Mouse (Mus musculus): Measurements from ENCODE around the gene Vars. TPM values are rescaled to one million over a fixed set of nuclear protein-coding genes. Genes with fewer than 3 reads are reported as not detected.
"Not testable (repeated sequence)": the region's sequence is repeated elsewhere in the genome, so short reads cannot be mapped to it uniquely, and the experiment has no call there.

Vars gene
- polyA plus RNA-seq (2015; fragmentation: Nextera tagmentation; extraction: Ambion mirVana) = 50.7 and 61.7 TPM in 2 replicates

- peak; percentile 92 for ATAC-seq
- H3K4me2 ChIP-seq (ENCODE audit: low read length) = peak within 1 kb of the TSS; percentile 99
- WGBS = under 1% methylated on average over 71 of the region's 83 CpGs
- H3K9me3 ChIP-seq (ENCODE audit: control insufficient read depth, low read length) = no peaks in the 10 kb centered on the region
- peak within 1 kb of the TSS; percentile 89 for H3K4me3 ChIP-seq (ENCODE audit: low read length)
- peak within 1 kb of the TSS; percentile 95 for H3K9ac ChIP-seq (ENCODE audit: low read depth, low read length)
- peaks cover 18% of the 10 kb centered on the region for H3K4me1 ChIP-seq (ENCODE audit: control insufficient read depth, insufficient read depth, low read depth, low read length)
- H3K36me3 ChIP-seq (ENCODE audit: control insufficient read depth, insufficient read depth, low read length) = peaks cover 13% of the 10 kb centered on the region
- H3K27me3 ChIP-seq (replicated peaks; ENCODE audit: control insufficient read depth, insufficient read depth, low read length) = no peaks in the 10 kb centered on the region
- H3K27ac ChIP-seq (ENCODE audit: low read depth, low read length) = peak within 1 kb of the TSS; percentile 98
These were observed at the start of gene Vars for GRCm38 (mm10) chr17:35000717-35001451. TSS of gene Vars (plus strand) at chr17:35000987.

GRCm38 (mm10) chr17:34951636-34952377 lies 49.0 kb upstream of the Vars start:
- Histone ChIP-seq H3K9me3 (ENCODE audit: control insufficient read depth, low read length) (no peaks in the 10 kb centered on the region), H3K27ac (ENCODE audit: low read depth, low read length) (peak overlapping the region; percentile 84), H3K4me3 (ENCODE audit: low read length) (peak overlapping the region; percentile 78), H3K9ac (ENCODE audit: low read depth, low read length) (peak overlapping the region; percentile 93), H3K4me1 (ENCODE audit: control insufficient read depth, insufficient read depth, low read depth, low read length) (peaks cover 11% of the 10 kb centered on the region), H3K36me3 (ENCODE audit: control insufficient read depth, insufficient read depth, low read length) (peaks cover 6% of the 10 kb centered on the region), H3K27me3 (replicated peaks; ENCODE audit: control insufficient read depth, insufficient read depth, low read length) (no peaks in the 10 kb centered on the region), H3K4me2 (ENCODE audit: low read length) (peak overlapping the region; percentile 64)
- under 1% methylated on average over 29 of the region's 29 CpGs for WGBS
- no peak; the same call in 1 of the 2 replicates for ATAC-seq

- H3K27me3 ChIP-seq (replicated peaks; ENCODE audit: control insufficient read depth, insufficient read depth, low read length) = no peaks in the 10 kb centered on the region
- H3K4me3 ChIP-seq (ENCODE audit: low read length) = peak overlapping the region; percentile 78
- H3K4me2 ChIP-seq (ENCODE audit: low read length) = peak overlapping the region; percentile 50
- H3K9ac ChIP-seq (ENCODE audit: low read depth, low read length) = peak overlapping the region; percentile 93
- H3K9me3 ChIP-seq (ENCODE audit: control insufficient read depth, low read length) = no peaks in the 10 kb centered on the region
- peaks cover 6% of the 10 kb centered on the region for H3K36me3 ChIP-seq (ENCODE audit: control insufficient read depth, insufficient read depth, low read length)
- H3K4me1 ChIP-seq (ENCODE audit: control insufficient read depth, insufficient read depth, low read depth, low read length) = peaks cover 11% of the 10 kb centered on the region
- whole genome bisulfite sequencing = 0% methylated on average over 23 of the region's 23 CpGs
- ATAC-seq = peak; percentile 88
- H3K27ac ChIP-seq (ENCODE audit: low read depth, low read length) = peak overlapping the region; percentile 84
These were observed 48.3 kb upstream of the Vars start for GRCm38 (mm10) chr17:34952378-34953040.

GRCm38 (mm10) chr17:34953258-34953657 lies 47.5 kb upstream of the Vars start:
- H3K4me2 ChIP-seq (ENCODE audit: low read length) = no peak overlapping the region; the same call in 1 of the 2 replicates
- WGBS = 91% methylated on average over 3 of the region's 3 CpGs
- no peak overlapping the region for H3K4me3 ChIP-seq (ENCODE audit: low read length)
- H3K27me3 ChIP-seq (replicated peaks; ENCODE audit: control insufficient read depth, insufficient read depth, low read length) = no peaks in the 10 kb centered on the region
- H3K9me3 ChIP-seq (ENCODE audit: control insufficient read depth, low read length) = no peaks in the 10 kb centered on the region
- no peak overlapping the region for H3K27ac ChIP-seq (ENCODE audit: low read depth, low read length)
- peaks cover 11% of the 10 kb centered on the region for H3K4me1 ChIP-seq (ENCODE audit: control insufficient read depth, insufficient read depth, low read depth, low read length)
- no peak for ATAC-seq
- H3K36me3 ChIP-seq (ENCODE audit: control insufficient read depth, insufficient read depth, low read length) = peaks cover 6% of the 10 kb centered on the region
- no peak overlapping the region for H3K9ac ChIP-seq (ENCODE audit: low read depth, low read length)

- no peak for ATAC-seq
- Histone ChIP-seq H3K27ac (ENCODE audit: low read depth, low read length) (no peak overlapping the region), H3K27me3 (replicated peaks; ENCODE audit: control insufficient read depth, insufficient read depth, low read length) (no peaks in the 10 kb centered on the region), H3K4me2 (ENCODE audit: low read length) (no peak overlapping the region), H3K9ac (ENCODE audit: low read depth, low read length) (no peak overlapping the region), H3K4me1 (ENCODE audit: control insufficient read depth, insufficient read depth, low read depth, low read length) (peaks cover 11% of the 10 kb centered on the region), H3K36me3 (ENCODE audit: control insufficient read depth, insufficient read depth, low read length) (peaks cover 6% of the 10 kb centered on the region), H3K9me3 (ENCODE audit: control insufficient read depth, low read length) (no peaks in the 10 kb centered on the region), H3K4me3 (ENCODE audit: low read length) (no peak overlapping the region)
- 89% methylated on average over 4 of the region's 4 CpGs for WGBS
These were observed 46.9 kb upstream of the Vars start for GRCm38 (mm10) chr17:34953904-34954303.

GRCm38 (mm10) chr17:34954831-34955230 lies 46.0 kb upstream of the Vars start:
- H3K9ac ChIP-seq (ENCODE audit: low read depth, low read length) = no peak overlapping the region
- 86% methylated on average over 4 of the region's 4 CpGs for WGBS
- ATAC-seq = no peak

GRCm38 (mm10) chr17:34955884-34956283 lies 44.9 kb upstream of the Vars start:
- no peaks in the 10 kb centered on the region for H3K27me3 ChIP-seq (replicated peaks; ENCODE audit: control insufficient read depth, insufficient read depth, low read length)
- no peak overlapping the region for H3K4me2 ChIP-seq (ENCODE audit: low read length)
- no peaks in the 10 kb centered on the region for H3K9me3 ChIP-seq (ENCODE audit: control insufficient read depth, low read length)
- 77% methylated on average over 3 of the region's 3 CpGs for WGBS
- no peak for ATAC-seq
- peaks cover 5% of the 10 kb centered on the region for H3K4me1 ChIP-seq (ENCODE audit: control insufficient read depth, insufficient read depth, low read depth, low read length)
- H3K4me3 ChIP-seq (ENCODE audit: low read length) = no peak overlapping the region
- no peak overlapping the region for H3K27ac ChIP-seq (ENCODE audit: low read depth, low read length)
- no peak overlapping the region for H3K9ac ChIP-seq (ENCODE audit: low read depth, low read length)
- no peaks in the 10 kb centered on the region for H3K36me3 ChIP-seq (ENCODE audit: control insufficient read depth, insufficient read depth, low read length)

More at GRCm38 (mm10) chr17:34954831-34955230, 46.0 kb upstream of the Vars start:
- no peak overlapping the region for H3K4me2 ChIP-seq (ENCODE audit: low read length)
- H3K27me3 ChIP-seq (replicated peaks; ENCODE audit: control insufficient read depth, insufficient read depth, low read length) = no peaks in the 10 kb centered on the region
- peaks cover 12% of the 10 kb centered on the region for H3K4me1 ChIP-seq (ENCODE audit: control insufficient read depth, insufficient read depth, low read depth, low read length)
- H3K9me3 ChIP-seq (ENCODE audit: control insufficient read depth, low read length) = no peaks in the 10 kb centered on the region
- H3K36me3 ChIP-seq (ENCODE audit: control insufficient read depth, insufficient read depth, low read length) = peaks cover 2% of the 10 kb centered on the region
- H3K27ac ChIP-seq (ENCODE audit: low read depth, low read length) = no peak overlapping the region
- H3K4me3 ChIP-seq (ENCODE audit: low read length) = no peak overlapping the region

- Histone ChIP-seq H3K27me3 (replicated peaks; ENCODE audit: control insufficient read depth, insufficient read depth, low read length) (no peaks in the 10 kb centered on the region), H3K36me3 (ENCODE audit: control insufficient read depth, insufficient read depth, low read length) (no peaks in the 10 kb centered on the region), H3K4me3 (ENCODE audit: low read length) (no peak overlapping the region), H3K9ac (ENCODE audit: low read depth, low read length) (no peak overlapping the region), H3K9me3 (ENCODE audit: control insufficient read depth, low read length) (no peaks in the 10 kb centered on the region), H3K4me1 (ENCODE audit: control insufficient read depth, insufficient read depth, low read depth, low read length) (peaks cover 2% of the 10 kb centered on the region; the same call in 1 of the 2 replicates), H3K27ac (ENCODE audit: low read depth, low read length) (no peak overlapping the region), H3K4me2 (ENCODE audit: low read length) (no peak overlapping the region)
- ATAC-seq = no peak
- 34% methylated on average over 1 of the region's 1 CpGs for WGBS
These were observed 44.4 kb upstream of the Vars start for GRCm38 (mm10) chr17:34956340-34956739.

GRCm38 (mm10) chr17:34957291-34957690 lies 43.5 kb upstream of the Vars start:
- H3K27me3 ChIP-seq (replicated peaks; ENCODE audit: control insufficient read depth, insufficient read depth, low read length); H3K4me3 ChIP-seq (ENCODE audit: low read length); ATAC-seq; H3K9ac ChIP-seq (ENCODE audit: low read depth, low read length); H3K9me3 ChIP-seq (ENCODE audit: control insufficient read depth, low read length); H3K36me3 ChIP-seq (ENCODE audit: control insufficient read depth, insufficient read depth, low read length); H3K4me2 ChIP-seq (ENCODE audit: low read length); H3K4me1 ChIP-seq (ENCODE audit: control insufficient read depth, insufficient read depth, low read depth, low read length); H3K27ac ChIP-seq (ENCODE audit: low read depth, low read length): not testable (repeated sequence)
- WGBS = 4% methylated on average over 11 of the region's 40 CpGs
